8 mouse cellular contexts compared by ENCODE assay signal in genomic region chr10:84438049-84438422, GRCm38 (mm10). TPM values are rescaled to one million over a fixed set of nuclear protein-coding genes. Genes with fewer than 3 reads are reported as not detected.
DNase-seq lines count a peak whose midpoint lies in the region; ATAC-seq lines count a peak whose summit lies in the region.

No protein-coding gene starts in this region.

- peak overlapping the region; percentile 76 for H3K27ac ChIP-seq in forebrain, embryonic 10.5 days
- H3K27ac ChIP-seq in heart, embryonic 15.5 days: peak overlapping the region; percentile 97
- no peak overlapping the region for H3K27ac ChIP-seq in liver, embryonic 12.5 days
- no peak overlapping the region for H3K27ac ChIP-seq in stomach, embryonic 15.5 days

- peaks cover 73% of the 10 kb centered on the region for H3K4me1 ChIP-seq in forebrain, embryonic 10.5 days
- peaks cover 63% of the 10 kb centered on the region for H3K4me1 ChIP-seq in heart, embryonic 15.5 days (replicated peaks)
- H3K4me1 ChIP-seq in liver, embryonic 12.5 days: peaks cover 14% of the 10 kb centered on the region; the same call in 1 of the 2 replicates
- peaks cover 40% of the 10 kb centered on the region for H3K4me1 ChIP-seq in stomach, embryonic 15.5 days

- no peaks in the 10 kb centered on the region for H3K9me3 ChIP-seq in forebrain, embryonic 10.5 days
- H3K9me3 ChIP-seq in heart, embryonic 15.5 days (replicated peaks): no peaks in the 10 kb centered on the region
- no peaks in the 10 kb centered on the region for H3K9me3 ChIP-seq in liver, embryonic 12.5 days (replicated peaks)
- H3K9me3 ChIP-seq in stomach, embryonic 15.5 days: no peaks in the 10 kb centered on the region

- H3K9ac ChIP-seq in heart, embryonic 15.5 days: peak overlapping the region; percentile 98
- no peak overlapping the region for H3K9ac ChIP-seq in liver, embryonic 12.5 days
- H3K9ac ChIP-seq in stomach, embryonic 15.5 days: no peak overlapping the region

- H3K36me3 ChIP-seq in forebrain, embryonic 10.5 days (replicated peaks): peaks cover 23% of the 10 kb centered on the region
- H3K36me3 ChIP-seq in heart, embryonic 15.5 days: no peaks in the 10 kb centered on the region
- no peaks in the 10 kb centered on the region for H3K36me3 ChIP-seq in liver, embryonic 12.5 days
- no peaks in the 10 kb centered on the region for H3K36me3 ChIP-seq in stomach, embryonic 15.5 days

- WGBS in forebrain, embryonic 10.5 days: 0% methylated on average over 7 of the region's 7 CpGs
- WGBS in heart, embryonic 15.5 days: 0% methylated on average over 7 of the region's 7 CpGs
- WGBS in liver, embryonic 12.5 days (ENCODE audit: insufficient replicate concordance): 0% methylated on average over 7 of the region's 7 CpGs
- 2% methylated on average over 7 of the region's 7 CpGs for WGBS in stomach, embryonic 15.5 days

- H3K27me3 ChIP-seq in forebrain, embryonic 10.5 days (ENCODE audit: poor library complexity, severe bottlenecking): no peaks in the 10 kb centered on the region
- no peaks in the 10 kb centered on the region for H3K27me3 ChIP-seq in heart, embryonic 15.5 days
- peaks cover 64% of the 10 kb centered on the region for H3K27me3 ChIP-seq in liver, embryonic 12.5 days (replicated peaks)
- H3K27me3 ChIP-seq in stomach, embryonic 15.5 days (replicated peaks): no peaks in the 10 kb centered on the region

- DNase-seq in CD4-positive helper T cell, adult 2 months (ENCODE audit: low read depth, low spot score): peak; percentile 67
- DNase-seq in brain, embryonic 18.5 days (ENCODE audit: low read depth, low spot score): peak; percentile 95
- peak; percentile 97 for DNase-seq in forebrain, embryonic 10.5 days (ENCODE audit: extremely low spot score, low spot score)
- DNase-seq in kidney, postnatal 14 days: peak; percentile 96
- DNase-seq in neural tube, embryonic 10.5 days (ENCODE audit: extremely low spot score, low spot score): peak; percentile 99

- ATAC-seq in heart, embryonic 15.5 days (replicated peaks; ENCODE audit: insufficient number of reproducible peaks, insufficient read depth, low FRiP score, low read depth): peak; percentile 18; the same call in 1 of the 2 replicates
- ATAC-seq in liver, embryonic 12.5 days: no peak
- no peak for ATAC-seq in stomach, embryonic 15.5 days (ENCODE audit: insufficient read depth, low FRiP score, low read depth)

- H3K4me2 ChIP-seq in heart, embryonic 15.5 days: peak overlapping the region; percentile 85
- H3K4me2 ChIP-seq in liver, embryonic 12.5 days: 0 out of 2 replicates have a peak overlapping the region, but pooled peaks have one; percentile 76
- H3K4me2 ChIP-seq in stomach, embryonic 15.5 days: peak overlapping the region; percentile 95

- H3K4me3 ChIP-seq in forebrain, embryonic 10.5 days: peak overlapping the region; percentile 70
- H3K4me3 ChIP-seq in heart, embryonic 15.5 days: peak overlapping the region; percentile 92
- H3K4me3 ChIP-seq in liver, embryonic 12.5 days: no peak overlapping the region
- H3K4me3 ChIP-seq in stomach, embryonic 15.5 days (replicated peaks): peak overlapping the region; percentile 69

RNA-seq across cellular contexts. Expression of gene Nuak1, which starts 2.4 kb away (rescaled TPM):
- 2.1 and 2.4 TPM in 2 replicates for polyA plus RNA-seq in forebrain, embryonic 10.5 days (2016; fragmentation: Nextera tagmentation; extraction: Ambion mirVana)
- polyA plus RNA-seq in heart, embryonic 15.5 days (2015; fragmentation: Nextera tagmentation; extraction: Ambion mirVana): 3.1 TPM in 2 replicates
- polyA plus RNA-seq in liver, embryonic 12.5 days (2016; fragmentation: Nextera tagmentation; extraction: Ambion mirVana): 0.25 and 0.31 TPM in 2 replicates
- 1.0 and 1.2 TPM in 2 replicates for polyA plus RNA-seq in stomach, embryonic 15.5 days (2015; fragmentation: Nextera tagmentation; extraction: Ambion mirVana)

Comparison
In these comparisons a context has a peak if more than half of its experiments do, and no peak if none do; other contexts are left out.
1. H3K27ac ChIP-seq: peak in forebrain, embryonic 10.5 days (single experiment) and heart, embryonic 15.5 days (single experiment); none in liver, embryonic 12.5 days (single experiment) and stomach, embryonic 15.5 days (single experiment).
2. Peak in every context shown above with its lines, with median percentiles within 50 percentile points of each other: DNase-seq and H3K4me2 ChIP-seq.